Mouse (Mus musculus) megakaryocyte, embryonic 14.5 days (primary cell): Measurements from ENCODE around the gene Fgb.

Experiments used
- FLI1 ChIP-seq: IDR thresholded peaks from 2 replicates; pipeline ENCODE4 v1.6.1; 2012; ENCODE audit warnings: low read length, inconsistent platforms, mixed read lengths
- GATA1 ChIP-seq: IDR thresholded peaks from 3 replicates; pipeline ENCODE4 v1.6.1; 2012; ENCODE audit warnings: mixed read lengths, low read length, inconsistent platforms, borderline replicate concordance

GRCm38 (mm10) chr3:83004801-83005200 is 44.9 kb downstream of the Fgb start:
- TF ChIP-seq GATA1 (no peak), FLI1 (no peak)
